Mouse (Mus musculus): Measurements from ENCODE around the gene Dnmt3b. TPM values are rescaled to one million over a fixed set of nuclear protein-coding genes. Genes with fewer than 3 reads are reported as not detected.

Gene Dnmt3b
- total and polyA plus RNA-seq, 3 experiments, result 5.3 to 9.4 (median 8.4) TPM

DNA sequence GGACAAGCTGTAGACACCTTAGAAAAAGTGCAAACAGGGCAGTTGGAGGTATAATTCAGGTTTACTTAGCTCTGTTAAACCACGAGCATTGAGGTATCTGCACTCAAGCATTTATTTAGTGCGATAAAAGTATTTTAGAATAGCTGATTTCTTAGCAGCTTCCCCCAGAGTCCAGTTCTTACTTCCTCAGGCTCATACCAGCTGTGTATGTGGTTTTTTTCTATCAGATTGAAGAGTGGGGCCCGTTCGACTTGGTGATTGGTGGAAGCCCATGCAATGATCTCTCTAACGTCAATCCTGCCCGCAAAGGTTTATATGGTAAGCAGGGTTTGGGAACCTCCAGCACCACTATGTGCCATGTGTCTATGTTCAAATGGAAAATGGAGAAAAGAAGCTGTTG is 27.7 kb downstream of the Dnmt3b start:
- dilution Hi-C loops (cut with MboI; ENCODE audit: extremely low pct_ligation_motif_present, extremely low pct_unique_long_range_greater_than_20kb, low sequenced_read_pairs) (no loop called here), in situ Hi-C loops (cut with MboI; ENCODE audit: low pct_ligation_motif_present, low pct_unique_long_range_greater_than_20kb, low sequenced_read_pairs) (no loop called here)
- DNase-seq (ENCODE audit: extremely low read depth), result no peak
- Histone ChIP-seq H3K36me3 (replicated peaks in 1 of 2; ENCODE audit: control insufficient read depth in 1 of 2, insufficient read depth in 1 of 2, low read length in 1 of 2) (peaks cover 6 to 44% of the 10 kb centered on the region in 2 experiments), H3K4me3 (replicated peaks in 1 of 3; ENCODE audit: low read depth in 2 of 3, low read length in 2 of 3, poor library complexity in 1 of 3) (no peak overlapping the region), H3K27me3 (replicated peaks) (no peaks in the 10 kb centered on the region), H3K9ac (ENCODE audit: insufficient read depth, low read depth) (no peak overlapping the region), H3K79me2 (replicated peaks; ENCODE audit: control insufficient read depth, extremely low read depth, insufficient read depth, poor library complexity, severe bottlenecking) (no peaks in the 10 kb centered on the region), H3K4me2 (ENCODE audit: insufficient read depth, low read depth, poor library complexity, severe bottlenecking) (no peak overlapping the region), H3K27ac (ENCODE audit: insufficient read depth, low read depth) (no peak overlapping the region), H3K4me1 (ENCODE audit: control insufficient read depth in 1 of 2, insufficient read depth in 2 of 2) (no peaks in the 10 kb centered on the region), H3K9me3 (replicated peaks; ENCODE audit: low read length) (no peaks in the 10 kb centered on the region)
- TF ChIP-seq MAFK (IDR thresholded peaks at IDR 0.05; ENCODE audit: insufficient replicate concordance, low read length) (no peak), MEF2A (IDR thresholded peaks at IDR 0.05; ENCODE audit: borderline replicate concordance, low read depth, low read length) (no peak), ZKSCAN1 (IDR thresholded peaks at IDR 0.05; ENCODE audit: borderline replicate concordance, low read depth, low read length) (no peak), POLR2A (IDR thresholded peaks at IDR 0.05; ENCODE audit: low read depth, low read length) (no peak), E2F4 (IDR thresholded peaks at IDR 0.05; ENCODE audit: insufficient replicate concordance, low read depth, low read length) (no peak), GABPA (IDR thresholded peaks at IDR 0.05; ENCODE audit: insufficient replicate concordance, low read depth, low read length) (no peak), NRF1 (IDR thresholded peaks at IDR 0.05; ENCODE audit: low read depth, low read length) (no peak), IRF4 (IDR thresholded peaks at IDR 0.05; ENCODE audit: low read depth, low read length) (no peak), CHD1 (IDR thresholded peaks at IDR 0.05; ENCODE audit: low read depth, low read length) (no peak), MXI1 (IDR thresholded peaks at IDR 0.05; ENCODE audit: low read depth, low read length) (no peak), RAD21 (IDR thresholded peaks at IDR 0.05; ENCODE audit: low read depth, low read length) (no peak)

DNA sequence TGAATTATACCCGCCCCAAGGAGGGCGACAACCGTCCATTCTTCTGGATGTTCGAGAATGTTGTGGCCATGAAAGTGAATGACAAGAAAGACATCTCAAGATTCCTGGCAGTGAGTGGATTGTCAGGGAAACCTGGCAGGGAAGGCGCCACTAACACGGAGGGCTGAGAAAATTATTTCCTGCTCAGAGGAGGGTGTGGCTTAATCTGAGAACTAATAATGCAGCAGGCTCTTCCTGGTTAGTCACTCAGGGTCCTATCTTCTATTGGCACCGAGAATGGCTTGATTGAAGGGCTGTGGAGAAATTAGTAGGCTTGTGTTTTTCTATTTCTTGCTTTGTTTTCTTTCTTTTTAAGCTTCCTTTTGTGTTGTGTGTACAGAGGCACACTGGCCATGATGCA is 28.3 kb downstream of the Dnmt3b start:
- TF ChIP-seq BHLHE40 (IDR thresholded peaks at IDR 0.05; ENCODE audit: low read depth, low read length), result no peak
- no peak for TF ChIP-seq CHD2 (IDR thresholded peaks at IDR 0.05; ENCODE audit: low read length)
- TF ChIP-seq GABPA (IDR thresholded peaks at IDR 0.05; ENCODE audit: insufficient replicate concordance, low read depth, low read length), result no peak
- no peak for TF ChIP-seq RAD21 (IDR thresholded peaks at IDR 0.05; ENCODE audit: low read depth, low read length)
- TF ChIP-seq USF2 (conservative IDR thresholded peaks at IDR 0.05; ENCODE audit: low read depth, low read length), result no peak
- no peak for TF ChIP-seq NRF1 (IDR thresholded peaks at IDR 0.05; ENCODE audit: low read depth, low read length)
- no peak for TF ChIP-seq POLR2A (IDR thresholded peaks at IDR 0.05; ENCODE audit: low read depth, low read length)
- no peak for TF ChIP-seq NELFE (IDR thresholded peaks at IDR 0.05; ENCODE audit: low read depth, low read length)
- no peak for TF ChIP-seq MEF2A (IDR thresholded peaks at IDR 0.05; ENCODE audit: borderline replicate concordance, low read depth, low read length)
- TF ChIP-seq PAX5 (IDR thresholded peaks at IDR 0.05; ENCODE audit: low read length), result no peak
- TF ChIP-seq USF1 (IDR thresholded peaks at IDR 0.05; ENCODE audit: low read depth, low read length), result no peak
- TF ChIP-seq CTCF (conservative IDR thresholded peaks at IDR 0.05 in 1 of 2, IDR thresholded peaks at IDR 0.05 in 1 of 2; ENCODE audit: low read depth in 2 of 2, low read length in 2 of 2), result no peak
- TF ChIP-seq E2F4 (IDR thresholded peaks at IDR 0.05; ENCODE audit: insufficient replicate concordance, low read depth, low read length), result no peak
- no peak for TF ChIP-seq MAFK (IDR thresholded peaks at IDR 0.05; ENCODE audit: insufficient replicate concordance, low read length)
- Histone ChIP-seq H3K9me3 (replicated peaks; ENCODE audit: low read length) (no peaks in the 10 kb centered on the region), H3K4me2 (ENCODE audit: insufficient read depth, low read depth, poor library complexity, severe bottlenecking) (no peak overlapping the region), H3K27ac (ENCODE audit: insufficient read depth, low read depth) (no peak overlapping the region), H3K4me1 (ENCODE audit: control insufficient read depth in 1 of 2, insufficient read depth in 2 of 2) (no peaks in the 10 kb centered on the region), H3K27me3 (replicated peaks) (no peaks in the 10 kb centered on the region), H3K79me2 (replicated peaks; ENCODE audit: control insufficient read depth, extremely low read depth, insufficient read depth, poor library complexity, severe bottlenecking) (no peaks in the 10 kb centered on the region), H3K9ac (ENCODE audit: insufficient read depth, low read depth) (no peak overlapping the region), H3K36me3 (replicated peaks in 1 of 2; ENCODE audit: control insufficient read depth in 1 of 2, insufficient read depth in 1 of 2, low read length in 1 of 2) (peaks cover 6 to 47% of the 10 kb centered on the region in 2 experiments), H3K4me3 (replicated peaks in 1 of 3; ENCODE audit: low read depth in 2 of 3, low read length in 2 of 3, poor library complexity in 1 of 3) (no peak overlapping the region)
- in situ Hi-C loops (cut with MboI; ENCODE audit: low pct_ligation_motif_present, low pct_unique_long_range_greater_than_20kb, low sequenced_read_pairs), result no loop called here
- dilution Hi-C loops (cut with MboI; ENCODE audit: extremely low pct_ligation_motif_present, extremely low pct_unique_long_range_greater_than_20kb, low sequenced_read_pairs), result no loop called here
- DNase-seq (ENCODE audit: extremely low read depth), result no peak
